Mouse (Mus musculus) thymus, adult 2 months (tissue): ENCODE results near the gene Parp16. TPM values are rescaled to one million over a fixed set of nuclear protein-coding genes. Genes with fewer than 3 reads are reported as not detected.

Source experiments
- DNase-seq: peaks from one replicate; pipeline ENCODE4 v3.0.0; 2021
- H3K27ac ChIP-seq: fragments of 200-500 bp; 2 replicates; pipeline ENCODE4 v1.5.1; 2012; ENCODE audit warnings: low read length, control low read depth; ENCODE audit not compliant: control insufficient read depth, insufficient read depth
- H3K27me3 ChIP-seq: fragments of 200-500 bp; 2 replicates; pipeline ENCODE4 v1.6.1; 2012; ENCODE audit warnings: mild to moderate bottlenecking, low read length, moderate library complexity, mixed read lengths; ENCODE audit not compliant: control insufficient read depth, insufficient read depth
- H3K36me3 ChIP-seq: fragments of 200-500 bp; 2 replicates; pipeline ENCODE4 v1.6.1; 2012; ENCODE audit warnings: mild to moderate bottlenecking, low read length, moderate library complexity; ENCODE audit not compliant: control insufficient read depth, insufficient read depth
- H3K4me1 ChIP-seq: fragments of 200-500 bp; replicated peaks from 2 replicates; pipeline ENCODE4 v1.6.1; 2012; ENCODE audit warnings: low read length; ENCODE audit not compliant: control insufficient read depth, insufficient read depth
- H3K4me3 ChIP-seq: fragments of 200-500 bp; 2 replicates; pipeline ENCODE4 v1.5.1; 2012; ENCODE audit warnings: mild to moderate bottlenecking, low read length, control low read depth, moderate library complexity; ENCODE audit not compliant: control insufficient read depth, insufficient read depth
- CTCF ChIP-seq: fragments of 200-500 bp; IDR thresholded peaks from 2 replicates; pipeline ENCODE4 v1.5.1; 2012; ENCODE audit warnings: mild to moderate bottlenecking, control low read depth, low read length, moderate library complexity, borderline replicate concordance; ENCODE audit not compliant: control insufficient read depth, poor library complexity, insufficient read depth; ENCODE audit errors: extremely low read depth
- POLR2A ChIP-seq: fragments of 200-500 bp; IDR thresholded peaks from 2 replicates; pipeline ENCODE4 v1.6.1; 2012; ENCODE audit warnings: mild to moderate bottlenecking, low read length, control low read depth, moderate library complexity; ENCODE audit not compliant: control insufficient read depth, poor library complexity, insufficient read depth; ENCODE audit errors: extremely low read depth
- WGBS: fragments of 180-500 bp; shearing (Covaris S2); methylation state at CpG from one replicate; pipeline ENCODE4 v1.1.7; 2018; 5-methylcytosine and 5-hydroxymethylcytosine counted together
- polyA plus RNA-seq: library from polyadenylated mRNA; depleted of rRNA; stranded (reverse); fragments of >200 nt; gene quantifications from 2 replicates; pipeline ENCODE4 v1.2.3, GENCODE M21; 2012; rRNA removed

The Parp16 gene
- 9.3 and 17.1 TPM in 2 replicates for polyA plus RNA-seq

DNA sequence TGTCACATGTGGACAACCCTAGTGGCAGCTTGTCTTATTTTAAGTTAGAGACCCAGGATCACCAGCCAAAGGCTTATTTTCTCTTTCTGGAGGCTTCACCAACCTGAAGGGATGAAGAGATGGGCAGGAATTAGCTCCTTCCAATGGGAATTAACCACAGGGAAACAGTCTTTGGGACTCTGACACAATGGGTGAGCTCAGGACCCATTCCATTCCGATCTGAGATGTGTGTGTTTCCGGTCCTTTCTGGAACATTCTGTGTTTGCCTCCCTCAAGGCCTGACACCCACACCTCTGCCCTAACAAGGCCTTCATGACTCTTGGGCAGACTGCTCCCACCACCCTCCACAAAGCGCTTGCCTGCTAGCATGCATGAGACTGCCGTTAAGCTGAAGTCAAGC is at the start of gene Parp16:
Parp16 (plus strand) TSS at position 301 of the 400 bp plus-strand sequence.
- TF ChIP-seq POLR2A = no peak
- TF ChIP-seq CTCF = no peak
- DNase-seq = no peak
- WGBS = 79% methylated on average over 4 of the region's 4 CpGs
- Histone ChIP-seq H3K4me1 (peaks cover 17% of the 10 kb centered on the region), H3K36me3 (no peaks in the 10 kb centered on the region), H3K27ac (peak within 1 kb of the TSS; percentile 90), H3K27me3 (no peaks in the 10 kb centered on the region), H3K4me3 (no peak within 1 kb of the TSS)

GRCm38 (mm10) chr9:65146001-65146400 is 49.2 kb upstream of the Parp16 start:
- Histone ChIP-seq H3K36me3 (no peaks in the 10 kb centered on the region), H3K4me1 (peaks cover 10% of the 10 kb centered on the region), H3K27ac (no peak overlapping the region), H3K27me3 (peaks cover 18% of the 10 kb centered on the region), H3K4me3 (no peak overlapping the region)
- TF ChIP-seq POLR2A = no peak
- TF ChIP-seq CTCF = no peak
- no peak for DNase-seq
- 92% methylated on average over 5 of the region's 5 CpGs for WGBS

DNA sequence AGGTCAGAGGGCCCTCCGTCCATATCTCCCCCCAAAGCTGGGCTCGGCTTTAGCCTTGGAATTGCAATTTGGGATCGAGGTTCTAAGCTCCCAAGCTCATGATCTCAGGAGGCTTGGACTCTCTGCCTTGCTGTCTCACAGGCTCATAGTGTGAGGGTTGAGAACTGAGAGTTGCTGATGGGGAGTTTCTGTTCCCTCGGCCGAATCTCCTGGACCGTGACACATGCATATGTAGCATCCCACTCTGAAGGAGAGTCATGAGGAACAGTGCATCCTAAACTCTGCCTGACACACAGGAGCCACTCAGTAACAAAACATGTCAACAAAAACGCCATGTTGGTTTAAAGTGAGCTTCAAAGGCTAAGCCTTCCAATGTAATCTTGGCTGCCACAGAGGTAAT is 46.6 kb upstream of the Parp16 start:
- Histone ChIP-seq H3K4me1 (no peaks in the 10 kb centered on the region), H3K27me3 (no peaks in the 10 kb centered on the region; the same call in 1 of the 2 replicates)
- no peak for TF ChIP-seq POLR2A
- TF ChIP-seq CTCF = no peak

GRCm38 (mm10) chr9:65152711-65153330 is 42.3 kb upstream of the Parp16 start:
- DNase-seq = no peak
- Histone ChIP-seq H3K27ac (no peak overlapping the region), H3K36me3 (no peaks in the 10 kb centered on the region), H3K4me1 (no peaks in the 10 kb centered on the region), H3K27me3 (no peaks in the 10 kb centered on the region), H3K4me3 (no peak overlapping the region)
- TF ChIP-seq POLR2A (no peak), CTCF (no peak)
- WGBS = 89% methylated on average over 6 of the region's 6 CpGs

More for the DNA sequence above, 46.6 kb upstream of the Parp16 start:
- no peak for DNase-seq
- 90% methylated on average over 7 of the region's 7 CpGs for WGBS
- H3K4me3 ChIP-seq = no peak overlapping the region
- no peak overlapping the region for H3K27ac ChIP-seq
- H3K36me3 ChIP-seq = no peaks in the 10 kb centered on the region

DNA sequence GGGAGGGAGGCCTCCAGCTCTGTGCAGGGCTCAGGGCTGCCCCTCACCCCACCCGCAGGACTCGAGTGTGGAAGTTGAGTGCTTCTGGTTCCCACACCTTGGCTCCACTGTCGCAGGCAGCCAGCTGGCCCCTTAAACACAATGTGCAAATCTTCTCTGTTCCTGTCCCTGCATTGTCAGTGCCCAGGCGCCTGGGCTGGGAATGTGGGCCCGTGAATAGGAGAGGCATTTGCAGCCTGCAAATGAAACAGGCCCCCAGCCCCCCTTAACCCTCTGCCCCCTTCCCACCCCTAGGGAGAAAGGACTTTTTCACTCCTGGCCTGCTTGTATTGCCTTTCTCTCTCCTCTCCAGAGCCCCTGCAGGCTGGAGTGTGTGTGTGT is 41.8 kb upstream of the Parp16 start:
- TF ChIP-seq CTCF = no peak
- no peak for TF ChIP-seq POLR2A
- no peak overlapping the region for H3K27ac ChIP-seq
- no peaks in the 10 kb centered on the region for H3K36me3 ChIP-seq
- DNase-seq = no peak
- H3K4me1 ChIP-seq = no peaks in the 10 kb centered on the region
- H3K27me3 ChIP-seq = no peaks in the 10 kb centered on the region
- 75% methylated on average over 5 of the region's 5 CpGs for WGBS
- no peak overlapping the region for H3K4me3 ChIP-seq

GRCm38 (mm10) chr9:65154692-65155455 is 40.3 kb upstream of the Parp16 start:
- Histone ChIP-seq H3K27me3 (no peaks in the 10 kb centered on the region; the same call in 1 of the 2 replicates), H3K27ac (no peak overlapping the region), H3K4me3 (no peak overlapping the region), H3K4me1 (no peaks in the 10 kb centered on the region), H3K36me3 (no peaks in the 10 kb centered on the region)
- DNase-seq = no peak
- 95% methylated on average over 9 of the region's 9 CpGs for WGBS
- TF ChIP-seq POLR2A (no peak), CTCF (no peak)
